Mouse (Mus musculus): Measurements from ENCODE around the gene Zim1. TPM values are rescaled to one million over a fixed set of nuclear protein-coding genes. Genes with fewer than 3 reads are reported as not detected.

Zim1 gene
- total RNA-seq, 1 experiment from 2014 or later = not detected

DNA sequence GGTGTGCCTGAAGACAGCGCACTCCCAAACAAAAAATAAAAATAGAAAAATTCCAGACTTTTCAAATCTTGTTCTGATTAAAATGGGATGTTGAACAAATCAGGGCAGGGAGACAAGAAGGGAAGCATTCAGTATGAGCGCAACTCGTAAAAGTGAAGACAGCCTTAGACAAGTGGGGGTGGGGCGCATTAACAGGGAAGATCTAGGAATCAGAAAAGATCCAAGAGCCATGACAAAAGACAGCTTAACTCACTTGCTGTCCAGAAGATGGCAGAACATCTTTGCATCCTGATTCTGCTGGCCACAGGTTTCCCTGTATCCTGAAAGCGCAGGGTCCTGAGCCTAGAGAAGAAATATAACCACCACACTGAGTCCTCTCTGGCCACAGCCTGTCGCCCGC, 37.6 kb downstream of the Zim1 start:
- ATAC-seq (replicated peaks; ENCODE audit: low read depth, poor library complexity, severe bottlenecking) = no peak

DNA sequence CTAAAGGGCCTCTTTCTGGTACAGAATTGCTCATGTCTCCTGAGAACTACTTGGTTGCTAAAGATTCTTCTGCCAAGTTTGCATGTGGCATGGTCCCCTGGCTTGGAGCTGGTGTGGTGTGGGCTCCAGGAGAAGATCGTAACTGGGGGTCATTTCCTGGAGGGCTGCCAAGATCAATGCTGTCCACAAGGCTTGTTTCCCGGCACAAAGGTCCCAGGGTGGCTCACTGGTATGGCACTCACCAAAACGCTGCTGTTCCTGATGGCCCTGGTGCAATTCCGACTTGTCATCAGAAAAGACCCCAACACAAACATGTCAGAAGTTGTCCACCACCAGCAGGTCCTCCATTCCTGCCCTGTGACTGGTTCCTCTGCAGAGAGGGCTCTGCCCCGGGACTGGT, 44.1 kb downstream of the Zim1 start:
- ATAC-seq (replicated peaks; ENCODE audit: low read depth, poor library complexity, severe bottlenecking) = no peak

- ATAC-seq (replicated peaks; ENCODE audit: low read depth, poor library complexity, severe bottlenecking) = no peak
These were observed 45.0 kb downstream of the Zim1 start for GRCm38 (mm10) chr7:6651221-6651620.

DNA sequence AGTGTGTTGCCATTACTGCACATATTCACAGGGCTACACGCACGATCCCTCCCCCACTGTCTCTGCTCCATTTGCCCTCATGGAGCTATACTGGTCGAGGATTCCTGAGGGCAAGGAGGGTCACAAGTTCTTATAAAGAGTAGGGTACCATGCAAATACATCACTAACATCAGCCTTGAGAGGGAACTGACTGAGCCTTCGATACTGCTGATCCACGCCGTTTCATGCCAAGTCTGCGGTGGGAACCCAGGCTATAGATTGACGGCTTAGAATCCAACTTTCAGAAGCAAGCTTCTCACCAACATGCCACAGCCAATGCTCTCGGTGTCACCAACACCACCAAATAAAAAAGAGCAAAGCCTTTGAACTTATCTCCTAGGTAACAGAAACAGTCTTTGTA, 45.7 kb downstream of the Zim1 start:
- ATAC-seq (replicated peaks; ENCODE audit: low read depth, poor library complexity, severe bottlenecking) = no peak

DNA sequence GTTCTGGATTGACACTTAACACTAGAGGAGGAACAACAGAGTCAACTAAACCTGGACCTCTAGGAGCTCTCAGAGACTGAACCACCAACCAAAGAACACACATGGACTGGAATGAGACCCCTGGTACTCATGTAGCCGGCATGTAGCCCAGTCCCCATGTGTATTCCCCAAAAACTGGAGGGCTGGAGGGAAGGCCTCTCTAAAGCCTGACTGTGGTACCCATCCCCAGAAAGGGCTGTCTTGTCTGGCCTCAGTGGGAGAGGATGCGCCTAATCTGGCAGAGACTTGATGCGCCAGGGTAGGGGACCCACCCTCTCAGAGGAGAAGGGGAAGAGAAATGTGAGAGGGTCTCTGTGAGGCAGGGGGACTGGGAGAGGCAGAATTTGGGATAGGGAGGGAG, 50.4 kb downstream of the Zim1 start:
- no peak for ATAC-seq (replicated peaks; ENCODE audit: low read depth, poor library complexity, severe bottlenecking)

GRCm38 (mm10) chr7:6638076-6638475, 58.2 kb downstream of the Zim1 start:
- no peak for ATAC-seq (replicated peaks; ENCODE audit: low read depth, poor library complexity, severe bottlenecking)

GRCm38 (mm10) chr7:6636741-6637140, 59.5 kb downstream of the Zim1 start:
- ATAC-seq (replicated peaks; ENCODE audit: low read depth, poor library complexity, severe bottlenecking) = no peak

GRCm38 (mm10) chr7:6635831-6636230, 60.4 kb downstream of the Zim1 start:
- ATAC-seq (replicated peaks; ENCODE audit: low read depth, poor library complexity, severe bottlenecking) = no peak

Other genes with a start within 250 kb of the Zim1 start
- gene Olfr1336, start 240.3 kb downstream of the Zim1 start, total RNA-seq (2017) = not detected in 2 replicates
- not detected in 2 replicates for gene Olfr1346, start 229.3 kb downstream of the Zim1 start, total RNA-seq (2017)
- gene Olfr5, start 209.5 kb downstream of the Zim1 start, total RNA-seq (2017) = not detected in 2 replicates
- not detected in 2 replicates for gene Olfr1347, start 196.7 kb downstream of the Zim1 start, total RNA-seq (2017)
- not detected in 2 replicates for gene Olfr1348, start 187.7 kb downstream of the Zim1 start, total RNA-seq (2017)
- not detected in 2 replicates for gene Olfr1349, start 173.5 kb downstream of the Zim1 start, total RNA-seq (2017)
- gene Olfr1350, start 131.6 kb downstream of the Zim1 start, total RNA-seq (2017) = not detected in 2 replicates
- gene Peg3, start 34.0 kb upstream of the Zim1 start, total RNA-seq (2017) = not detected in 2 replicates
- gene Usp29, start 34.1 kb upstream of the Zim1 start, total RNA-seq (2017) = not detected in 2 replicates

All from common myeloid progenitor, adult 5-6 weeks (primary cell).